Comparison of ENCODE assay signal across 11 mouse cellular contexts in the genomic region with DNA sequence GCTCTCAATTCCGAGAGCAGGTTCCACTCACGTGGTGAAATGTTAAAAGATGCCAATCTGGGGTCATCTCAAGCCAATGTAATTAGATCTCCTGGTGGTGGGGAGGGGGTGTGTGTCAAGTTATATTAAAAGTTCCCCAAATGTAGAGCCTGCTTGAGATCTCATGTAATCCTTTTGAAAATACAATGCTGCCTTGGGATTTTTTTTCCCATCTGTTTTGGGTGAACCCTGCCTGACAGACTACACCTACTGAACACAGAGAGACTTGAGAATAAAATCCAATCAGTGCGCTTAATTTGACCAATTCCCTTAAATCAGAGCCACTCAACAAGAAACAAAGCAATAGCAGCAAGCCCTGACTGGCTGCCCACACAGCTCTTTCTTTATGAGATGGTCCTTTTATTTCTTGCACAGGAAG.
DNase-seq lines count a peak whose midpoint lies in the region; ATAC-seq and TF ChIP-seq lines count a peak whose summit lies in the region.
"Had no signal": no experiment of that assay in that cellular context is flagged by ENCODE, and none has a peak within 500 bp of the region (broad histone marks: within the 10 kb centered on the region; RNA-seq: fewer than 3 reads in every experiment).

No protein-coding gene starts in this region.

- in situ Hi-C loops in ES-E14 (cut with MboI; ENCODE audit: low sequenced_read_pairs in 2 of 2, unreplicated experiment in 2 of 2), result no loop called here

- no peaks in the 10 kb centered on the region for H3K36me3 ChIP-seq in ES-E14 (ENCODE audit: control insufficient read depth, insufficient read depth, low read length, poor library complexity, severe bottlenecking)
- no peaks in the 10 kb centered on the region for H3K36me3 ChIP-seq in embryonic facial prominence, embryonic 10.5 days (replicated peaks)
- H3K36me3 ChIP-seq in hindbrain, embryonic 15.5 days, result no peaks in the 10 kb centered on the region
- H3K36me3 ChIP-seq in midbrain, postnatal 0 days (ENCODE audit: insufficient read depth, low read length), result no peaks in the 10 kb centered on the region

- H3K4me3 ChIP-seq in ES-E14 (ENCODE audit: insufficient read depth in 1 of 2, low read depth in 1 of 2, low read length in 2 of 2, poor library complexity in 1 of 2, severe bottlenecking in 1 of 2), result no peak overlapping the region
- no peak overlapping the region for H3K4me3 ChIP-seq in embryonic facial prominence, embryonic 10.5 days
- no peak overlapping the region for H3K4me3 ChIP-seq in hindbrain, embryonic 15.5 days
- no peak overlapping the region for H3K4me3 ChIP-seq in midbrain, postnatal 0 days (ENCODE audit: low read depth, low read length)
- H3K4me3 ChIP-seq: layer of hippocampus, adult 2 months; megakaryocyte, embryonic 14.5 days had no signal

- no peak overlapping the region for H3K9ac ChIP-seq in ES-E14 (ENCODE audit: insufficient read depth, low read depth, low read length, poor library complexity, severe bottlenecking)
- H3K9ac ChIP-seq in hindbrain, embryonic 15.5 days, result no peak overlapping the region
- no peak overlapping the region for H3K9ac ChIP-seq in midbrain, postnatal 0 days (replicated peaks; ENCODE audit: low read length, poor library complexity, severe bottlenecking)

- no peak for TF ChIP-seq CTCF in midbrain, postnatal 0 days (IDR thresholded peaks at IDR 0.05)

- H3K9me3 ChIP-seq in ES-E14 (ENCODE audit: control insufficient read depth, insufficient read depth, low read depth, low read length), result no peaks in the 10 kb centered on the region
- no peaks in the 10 kb centered on the region for H3K9me3 ChIP-seq in embryonic facial prominence, embryonic 10.5 days
- no peaks in the 10 kb centered on the region for H3K9me3 ChIP-seq in hindbrain, embryonic 15.5 days
- H3K9me3 ChIP-seq in midbrain, postnatal 0 days (ENCODE audit: low read length), result no peaks in the 10 kb centered on the region

- intact Hi-C loops in left cerebral cortex, postnatal 36 days (cut with DNase I), result no loop called here
- intact Hi-C loops in left cerebral cortex, postnatal 10 days (cut with DNase I), result no loop called here

- ATAC-seq in hindbrain, embryonic 15.5 days (ENCODE audit: low FRiP score, low read depth), result peak; percentile 54; the same call in 1 of the 2 replicates
- no peak for ATAC-seq in midbrain, postnatal 0 days (ENCODE audit: low FRiP score)

- H3K27ac ChIP-seq in ES-E14 (ENCODE audit: insufficient read depth, low read depth, low read length, poor library complexity, severe bottlenecking), result peak overlapping the region; percentile 42; the same call in 1 of the 2 replicates
- peak overlapping the region; percentile 35 for H3K27ac ChIP-seq in embryonic facial prominence, embryonic 10.5 days (replicated peaks)
- H3K27ac ChIP-seq in hindbrain, embryonic 15.5 days (replicated peaks), result peak overlapping the region; percentile 54; the same call in 1 of the 2 replicates
- no peak overlapping the region for H3K27ac ChIP-seq in midbrain, postnatal 0 days (ENCODE audit: low read depth, low read length)
- H3K27ac ChIP-seq: layer of hippocampus, adult 2 months had no signal

- peak; percentile 11 for DNase-seq in ES-E14 (ENCODE audit: low read depth, low spot score)
- DNase-seq in embryonic facial prominence, embryonic 10.5 days (ENCODE audit: low spot score), result peak; percentile 17
- DNase-seq in midbrain, postnatal 0 days (ENCODE audit: low spot score), result peak; percentile 70
- DNase-seq in left cerebral cortex, postnatal 36 days (ENCODE audit: low spot score in 2 of 2), result no peak
- no peak for DNase-seq in left cerebral cortex, postnatal 10 days (ENCODE audit: extremely low spot score in 1 of 2, low spot score in 2 of 2)
- no peak for DNase-seq in cerebellum, postnatal 25 days
- DNase-seq: adrenal gland, postnatal 25 days had no signal

- peaks cover 0 to 7% of the 10 kb centered on the region in 2 experiments; a peak in 2 of 4 replicates for H3K4me1 ChIP-seq in ES-E14 (ENCODE audit: control insufficient read depth in 2 of 2, insufficient read depth in 2 of 2, low read length in 2 of 2, poor library complexity in 1 of 2)
- peaks cover 36% of the 10 kb centered on the region for H3K4me1 ChIP-seq in embryonic facial prominence, embryonic 10.5 days
- peaks cover 37% of the 10 kb centered on the region for H3K4me1 ChIP-seq in hindbrain, embryonic 15.5 days (replicated peaks)
- H3K4me1 ChIP-seq in midbrain, postnatal 0 days (ENCODE audit: insufficient read depth, low read length), result peaks cover 8% of the 10 kb centered on the region; the same call in 1 of the 2 replicates
- H3K4me1 ChIP-seq: megakaryocyte, embryonic 14.5 days had no signal

- H3K4me2 ChIP-seq in hindbrain, embryonic 15.5 days, result no peak overlapping the region
- H3K4me2 ChIP-seq in midbrain, postnatal 0 days (ENCODE audit: low read depth, low read length, poor library complexity, severe bottlenecking), result no peak overlapping the region
- H3K4me2 ChIP-seq: liver, embryonic 11.5 days had no signal

- WGBS in embryonic facial prominence, embryonic 10.5 days, result 6% methylated on average over 3 of the region's 3 CpGs
- WGBS in hindbrain, embryonic 15.5 days, result 14% methylated on average over 3 of the region's 3 CpGs
- 18% methylated on average over 3 of the region's 3 CpGs for WGBS in midbrain, postnatal 0 days

- H3K27me3 ChIP-seq in embryonic facial prominence, embryonic 10.5 days (replicated peaks; ENCODE audit: low read depth, poor library complexity, severe bottlenecking), result 0 out of 2 replicates have a peak, but pooled peaks cover 3% of the 10 kb centered on the region
- no peaks in the 10 kb centered on the region for H3K27me3 ChIP-seq in hindbrain, embryonic 15.5 days
- H3K27me3 ChIP-seq in midbrain, postnatal 0 days (ENCODE audit: insufficient read depth, low read length), result no peaks in the 10 kb centered on the region
- H3K27me3 ChIP-seq: megakaryocyte, embryonic 14.5 days had no signal

TF ChIP-seq in ES-E14, 5 proteins besides CTCF, POLR2A, EP300 and RAD21:
- TF ChIP-seq MAFK (IDR thresholded peaks at IDR 0.05; ENCODE audit: insufficient read depth, low read depth, low read length), result no peak
- TF ChIP-seq HCFC1 (IDR thresholded peaks at IDR 0.05; ENCODE audit: borderline replicate concordance, insufficient read depth, low read length), result no peak
- TF ChIP-seq CHD2 (IDR thresholded peaks at IDR 0.05; ENCODE audit: low read depth, low read length), result no peak
- TF ChIP-seq ZNF384 (IDR thresholded peaks at IDR 0.05; ENCODE audit: low read depth, low read length), result no peak
- no peak for TF ChIP-seq ZC3H11A (IDR thresholded peaks at IDR 0.05; ENCODE audit: borderline replicate concordance, low read depth, low read length)

Comparison
In these comparisons a context has a peak if more than half of its experiments do, and no peak if none do; other contexts are left out.
1. DNase-seq: peak in ES-E14 (single experiment), embryonic facial prominence, embryonic 10.5 days (single experiment) and midbrain, postnatal 0 days (single experiment); none in left cerebral cortex, postnatal 36 days (0 of 2), left cerebral cortex, postnatal 10 days (0 of 2) and cerebellum, postnatal 25 days (0 of 2).